Mouse (Mus musculus): ENCODE measurements at regions not wholly inside any gene's neighbourhood (a gene's known extent, or its start where the extent isn't known, plus 50 kb on each side); places are given as distances from the start of the nearest gene placed in this dataset.

DNA sequence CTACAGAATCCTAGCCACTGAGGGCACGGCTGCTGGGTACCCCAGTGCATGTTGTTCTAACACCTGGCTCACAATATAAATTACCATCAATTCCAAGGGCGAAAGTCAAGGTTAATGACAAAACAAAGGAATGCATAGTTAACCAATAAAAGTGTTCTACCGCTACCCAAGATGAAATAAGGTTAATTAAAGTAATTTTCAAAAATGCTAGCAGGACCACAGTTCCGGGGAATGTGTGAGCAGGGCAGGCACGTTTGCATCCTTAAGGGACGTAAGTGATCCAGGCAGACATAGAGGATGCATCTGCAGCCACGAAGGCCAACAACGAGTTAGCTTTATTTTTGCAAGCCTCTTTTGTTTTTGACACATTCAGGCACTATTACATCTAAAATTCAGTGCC, 220.3 kb upstream of the Nfe2l3 start:
- no peak for TF ChIP-seq CTCF (conservative IDR thresholded peaks at IDR 0.05; ENCODE audit: insufficient read depth, insufficient read length, low read depth, low read length)
- TF ChIP-seq POLR2A (IDR thresholded peaks at IDR 0.05; ENCODE audit: low read depth, low read length): no peak

Measured in kidney, adult 2 months (tissue).